Mouse (Mus musculus): Measurements from ENCODE around the gene Cstf2t.

Gene Cstf2t

GRCm38 (mm10) chr19:31082662-31083429 is at the start of gene Cstf2t:
TSS of gene Cstf2t (plus strand) at chr19:31082837.
- peak; percentile 100 for DNase-seq

- DNase-seq = no peak
These were observed 43.7 kb upstream of the Cstf2t start for GRCm38 (mm10) chr19:31038951-31039350.

GRCm38 (mm10) chr19:31040948-31041847 is 41.4 kb upstream of the Cstf2t start:
- DNase-seq = no peak

- no peak for DNase-seq
These were observed 36.0 kb upstream of the Cstf2t start for GRCm38 (mm10) chr19:31046601-31047000.

- DNase-seq = no peak
These were observed 17.9 kb upstream of the Cstf2t start for GRCm38 (mm10) chr19:31064740-31065139.

- DNase-seq = no peak
These were observed 17.3 kb upstream of the Cstf2t start for GRCm38 (mm10) chr19:31065206-31065781.

- no peak for DNase-seq
These were observed 8.5 kb upstream of the Cstf2t start for GRCm38 (mm10) chr19:31073959-31074716.

GRCm38 (mm10) chr19:31074717-31075063 is 7.9 kb upstream of the Cstf2t start:
- DNase-seq = no peak

GRCm38 (mm10) chr19:31076106-31076505 is 6.5 kb upstream of the Cstf2t start:
- no peak for DNase-seq

- DNase-seq = no peak
These were observed 4.4 kb upstream of the Cstf2t start for GRCm38 (mm10) chr19:31078241-31078640.

GRCm38 (mm10) chr19:31082226-31082625 is 411 bp upstream of the Cstf2t start:
- DNase-seq = no peak

- DNase-seq = no peak
These were observed 1.1 kb downstream of the Cstf2t start for GRCm38 (mm10) chr19:31083761-31084160.

- DNase-seq = no peak
These were observed 15.2 kb downstream of the Cstf2t start for GRCm38 (mm10) chr19:31097857-31098256.

- DNase-seq = no peak
These were observed 16.7 kb downstream of the Cstf2t start for GRCm38 (mm10) chr19:31099369-31099768.

- no peak for DNase-seq
These were observed 22.1 kb downstream of the Cstf2t start for GRCm38 (mm10) chr19:31104764-31105163.

- DNase-seq = no peak
These were observed 23.4 kb downstream of the Cstf2t start for GRCm38 (mm10) chr19:31106036-31106435.

GRCm38 (mm10) chr19:31106835-31107554 is 24.4 kb downstream of the Cstf2t start:
- no peak for DNase-seq

GRCm38 (mm10) chr19:31114690-31115089 is 32.1 kb downstream of the Cstf2t start:
- DNase-seq = peak; percentile 67

GRCm38 (mm10) chr19:31124628-31125027 is 42.0 kb downstream of the Cstf2t start:
- no peak for DNase-seq

- DNase-seq = peak; percentile 19
These were observed 50.0 kb downstream of the Cstf2t start for GRCm38 (mm10) chr19:31132614-31133013.

- no peak for DNase-seq
These were observed 53.7 kb downstream of the Cstf2t start for GRCm38 (mm10) chr19:31136316-31136715.

Measured in kidney, postnatal 14 days (tissue).